Mouse (Mus musculus): ENCODE data around the gene Ecd.
A peak's percentile ranks its signal among the peaks of the same experiment; 100 is the strongest.

The Ecd gene

GRCm38 (mm10) chr14:20347991-20348541, at the start of gene Ecd, which contains the start of gene Fam149b:
Ecd (minus strand) TSS chr14:20348121.
Fam149b (plus strand) TSS chr14:20348162.
- DNase-seq (ENCODE audit: low read depth, low spot score): peak; percentile 95

- no peak for DNase-seq (ENCODE audit: low read depth, low spot score)
Measured at GRCm38 (mm10) chr14:20397220-20397619, 49.3 kb upstream of the Ecd start.

- DNase-seq (ENCODE audit: low read depth, low spot score): peak; percentile 98
Measured at GRCm38 (mm10) chr14:20393205-20393913, 45.4 kb upstream of the Ecd start, which contains the start of gene Mrps16. Mrps16 (minus strand) TSS chr14:20393634.

GRCm38 (mm10) chr14:20392326-20392725, 44.4 kb upstream of the Ecd start:
- DNase-seq (ENCODE audit: low read depth, low spot score): no peak

- no peak for DNase-seq (ENCODE audit: low read depth, low spot score)
Measured at GRCm38 (mm10) chr14:20389446-20390079, 41.6 kb upstream of the Ecd start.

DNA sequence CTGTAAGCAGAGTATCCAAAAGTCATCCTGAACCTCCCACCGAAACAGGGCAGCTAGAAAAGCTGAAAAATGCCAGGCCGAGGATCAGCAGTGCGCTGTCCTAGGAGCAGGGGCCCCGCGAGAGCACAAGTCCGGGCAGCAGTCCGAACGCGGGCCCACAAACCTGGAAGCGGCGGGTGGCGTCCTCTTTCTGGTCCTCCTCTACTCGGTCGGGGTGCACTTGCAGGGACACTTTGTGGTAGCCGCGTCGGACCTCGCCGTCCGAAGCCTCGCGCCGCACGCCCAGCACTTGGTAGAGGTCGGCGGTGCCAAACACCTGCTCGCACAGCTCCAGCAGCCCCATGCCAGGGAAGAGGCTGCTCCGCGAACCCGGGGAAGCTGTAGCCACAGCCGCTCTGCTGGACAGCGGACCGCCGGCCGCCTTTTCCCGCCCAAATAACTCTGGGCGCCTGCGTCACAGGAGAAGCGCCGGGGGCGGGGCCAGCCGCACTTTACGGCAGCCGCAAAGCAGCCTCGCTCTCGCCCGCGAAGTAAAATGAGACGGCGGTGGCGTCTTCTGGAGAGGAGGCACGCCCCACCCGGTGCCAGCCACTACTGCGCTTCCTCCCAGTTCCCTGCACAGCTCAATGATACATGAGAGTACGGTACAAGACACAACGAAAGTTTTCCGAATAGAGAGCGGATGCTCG, 40.7 kb upstream of the Ecd start, which contains the start of gene Dnajc9:
Dnajc9 (minus strand) TSS at position 470 of the 689 bp plus-strand sequence.
- DNase-seq (ENCODE audit: low read depth, low spot score): peak; percentile 95

GRCm38 (mm10) chr14:20379753-20380430, 32.0 kb upstream of the Ecd start:
- peak; percentile 33 for DNase-seq (ENCODE audit: low read depth, low spot score)

DNA sequence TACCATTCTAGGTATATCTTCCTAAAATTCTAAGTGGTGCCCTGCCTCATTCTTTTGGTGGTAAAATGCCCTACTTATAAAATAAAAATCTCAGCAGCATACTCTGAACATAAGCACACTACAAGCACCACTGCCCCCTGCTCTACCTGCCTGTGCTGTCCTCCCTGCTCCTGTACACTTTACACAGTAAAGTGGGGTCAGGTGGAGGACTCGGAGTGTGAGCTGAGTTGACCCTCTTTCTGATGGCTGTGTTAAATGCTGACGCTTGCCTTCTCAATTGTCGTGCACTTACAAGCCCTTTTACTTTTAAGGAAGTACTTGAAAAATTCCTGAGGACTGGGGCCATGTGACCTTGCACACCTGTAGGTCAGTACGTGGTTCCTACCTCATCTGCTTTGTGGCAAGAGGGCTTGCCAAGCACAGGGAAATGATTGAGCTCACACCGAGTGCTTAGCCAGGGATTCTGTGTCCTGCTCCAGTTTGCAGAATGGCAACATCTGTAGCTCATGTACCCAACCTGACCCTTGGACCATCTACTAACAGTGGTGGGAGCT, 31.2 kb upstream of the Ecd start:
- DNase-seq (ENCODE audit: low read depth, low spot score): no peak

GRCm38 (mm10) chr14:20378313-20379061, 30.6 kb upstream of the Ecd start:
- DNase-seq (ENCODE audit: low read depth, low spot score): peak; percentile 86

GRCm38 (mm10) chr14:20377112-20377521, 29.2 kb upstream of the Ecd start:
- DNase-seq (ENCODE audit: low read depth, low spot score): no peak

- DNase-seq (ENCODE audit: low read depth, low spot score): no peak
Measured at GRCm38 (mm10) chr14:20371854-20372253, 23.9 kb upstream of the Ecd start.

GRCm38 (mm10) chr14:20370798-20371197, 22.9 kb upstream of the Ecd start:
- DNase-seq (ENCODE audit: low read depth, low spot score): no peak

- no peak for DNase-seq (ENCODE audit: low read depth, low spot score)
Measured at GRCm38 (mm10) chr14:20368271-20368670, 20.4 kb upstream of the Ecd start.

GRCm38 (mm10) chr14:20363230-20363629, 15.3 kb upstream of the Ecd start:
- no peak for DNase-seq (ENCODE audit: low read depth, low spot score)

DNA sequence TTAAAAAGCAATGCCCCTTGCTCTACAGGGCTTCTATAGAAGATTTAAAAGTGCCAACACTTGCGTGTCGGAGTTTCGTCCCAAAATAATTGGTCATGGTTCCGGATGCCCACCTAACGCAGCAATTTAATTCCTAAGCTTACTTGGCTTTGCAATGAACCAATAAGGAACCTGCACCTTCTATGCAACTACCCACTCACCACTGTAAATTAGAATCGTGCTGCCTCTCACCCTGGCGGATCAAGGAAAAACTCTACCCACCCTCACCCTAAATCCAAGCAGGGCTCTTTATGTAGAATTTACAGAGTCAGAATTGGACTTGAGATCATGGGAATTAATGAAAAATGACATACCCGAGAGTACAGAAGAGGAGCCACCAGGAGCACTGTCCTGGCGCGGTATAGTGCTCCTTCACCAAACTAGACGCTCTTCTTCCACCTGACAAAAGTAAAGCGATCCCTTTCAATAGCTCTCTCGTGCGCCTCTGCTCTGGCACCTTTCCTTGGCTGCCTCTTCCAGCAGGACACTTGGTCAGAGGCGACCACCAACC, 405 bp downstream of the Ecd start:
- DNase-seq (ENCODE audit: low read depth, low spot score): no peak

DNA sequence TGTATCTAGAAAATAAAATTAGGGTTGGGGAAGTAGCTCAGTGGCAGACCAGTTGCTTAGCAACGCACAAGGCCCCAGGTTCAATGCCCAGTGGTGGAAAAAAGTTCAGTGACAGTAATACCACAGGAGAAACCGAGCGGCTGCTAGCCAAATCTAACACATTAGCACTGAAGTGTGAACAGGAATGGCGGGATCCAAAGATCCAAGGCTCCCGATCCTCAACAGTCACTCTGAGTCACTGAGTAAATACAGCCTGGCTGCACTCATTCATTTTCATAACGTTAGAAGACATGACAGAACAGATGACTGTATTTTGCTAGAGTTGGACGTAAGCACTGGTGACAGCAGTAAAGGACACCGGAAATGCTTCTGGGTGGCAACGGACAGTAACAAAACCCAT, 2.0 kb downstream of the Ecd start:
- no peak for DNase-seq (ENCODE audit: low read depth, low spot score)

DNA sequence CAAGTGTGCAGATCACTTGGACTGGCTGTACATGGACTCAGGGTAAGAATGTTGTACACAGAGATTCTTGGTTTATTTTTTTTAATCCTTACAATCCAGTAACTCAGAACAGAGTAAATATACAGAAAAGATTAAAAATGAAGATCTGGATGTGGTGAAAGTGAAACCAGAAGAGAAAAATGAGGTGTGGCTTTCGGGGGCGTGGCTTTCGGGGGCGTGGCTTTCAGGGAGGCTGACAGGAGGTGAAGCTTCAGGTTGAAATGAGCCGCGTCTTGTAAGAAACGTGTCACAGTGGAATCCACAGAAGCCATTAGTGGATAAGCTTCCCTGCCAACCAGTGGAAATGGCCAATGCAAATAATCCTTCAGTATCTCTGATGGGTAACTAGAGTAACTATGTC, 7.1 kb downstream of the Ecd start:
- DNase-seq (ENCODE audit: low read depth, low spot score): peak; percentile 75

DNA sequence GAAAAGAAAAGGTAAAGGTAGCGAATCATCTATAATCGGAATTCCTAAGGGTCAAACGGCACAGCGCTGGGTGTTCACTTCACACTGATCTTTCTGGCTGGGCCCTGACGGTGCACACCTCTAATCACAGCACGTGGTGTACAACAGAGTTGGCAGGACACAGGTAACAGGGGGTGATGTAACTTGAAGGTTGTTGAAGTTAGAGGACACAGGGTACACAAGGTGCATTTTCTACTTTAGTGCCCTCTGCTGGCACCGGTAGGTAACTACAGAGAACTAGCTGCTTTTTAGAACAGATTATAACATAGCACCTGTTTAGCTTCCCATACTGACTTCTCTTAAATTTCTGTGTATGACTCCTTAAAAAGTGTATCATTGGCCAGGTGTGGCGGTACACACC, 7.8 kb downstream of the Ecd start:
- peak; percentile 74 for DNase-seq (ENCODE audit: low read depth, low spot score)

- DNase-seq (ENCODE audit: low read depth, low spot score): peak; percentile 13
Measured at GRCm38 (mm10) chr14:20339415-20339814, 8.5 kb downstream of the Ecd start.

DNA sequence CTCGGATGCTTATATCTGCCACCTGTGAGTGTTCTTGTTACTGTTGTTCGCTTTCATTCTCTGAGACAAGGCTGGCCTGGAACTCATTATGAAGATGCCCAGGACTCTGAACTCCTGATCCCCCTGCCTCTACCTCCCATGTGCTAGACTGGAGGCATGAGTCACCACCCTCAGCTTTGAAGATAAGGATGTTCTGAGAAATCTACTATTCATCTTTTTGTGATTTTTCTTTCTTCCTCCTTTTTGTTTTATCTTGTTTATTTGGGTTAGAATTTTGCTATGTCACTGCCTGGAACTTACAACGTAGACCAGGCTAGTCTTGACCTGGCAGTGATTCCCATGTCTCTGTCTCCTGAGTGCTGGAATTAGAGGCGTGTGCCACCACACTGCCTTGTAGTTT, 16.6 kb downstream of the Ecd start:
- DNase-seq (ENCODE audit: low read depth, low spot score): no peak
